Mouse (Mus musculus): ENCODE measurements around the gene Arhgef10l. TPM values are rescaled to one million over a fixed set of nuclear protein-coding genes. Genes with fewer than 3 reads are reported as not detected.

Arhgef10l gene
- polyA plus RNA-seq, 1 experiment, result 0.12 TPM

- H3K4me1 ChIP-seq (ENCODE audit: control insufficient read depth), result no peaks in the 10 kb centered on the region
- no peak for TF ChIP-seq GATA1 (IDR thresholded peaks at IDR 0.05; ENCODE audit: low read length)
- no peak for TF ChIP-seq TAL1 (IDR thresholded peaks at IDR 0.05; ENCODE audit: low read length)
Observed at GRCm38 (mm10) chr4:140641414-140641918, 24.3 kb downstream of the Arhgef10l start.

GRCm38 (mm10) chr4:140640668-140641067 lies 25.1 kb downstream of the Arhgef10l start:
- H3K4me3 ChIP-seq (replicated peaks), result no peak overlapping the region
- TF ChIP-seq TAL1 (IDR thresholded peaks at IDR 0.05; ENCODE audit: low read length), result no peak

More at GRCm38 (mm10) chr4:140641414-140641918, 24.3 kb downstream of the Arhgef10l start:
- H3K36me3 ChIP-seq (ENCODE audit: control insufficient read depth), result no peaks in the 10 kb centered on the region
- peaks cover 4% of the 10 kb centered on the region for H3K9me3 ChIP-seq (ENCODE audit: control insufficient read depth, low read length)
- H3K27me3 ChIP-seq (ENCODE audit: control insufficient read depth), result peaks cover 2% of the 10 kb centered on the region
- no peak overlapping the region for H3K4me3 ChIP-seq (replicated peaks)

GRCm38 (mm10) chr4:140640242-140640523 lies 25.6 kb downstream of the Arhgef10l start:
- Histone ChIP-seq H3K36me3 (ENCODE audit: control insufficient read depth) (no peaks in the 10 kb centered on the region), H3K4me1 (ENCODE audit: control insufficient read depth) (no peaks in the 10 kb centered on the region), H3K4me3 (replicated peaks) (no peak overlapping the region), H3K27me3 (ENCODE audit: control insufficient read depth) (no peaks in the 10 kb centered on the region), H3K9me3 (ENCODE audit: control insufficient read depth, low read length) (peaks cover 4% of the 10 kb centered on the region)
- TF ChIP-seq GATA1 (IDR thresholded peaks at IDR 0.05; ENCODE audit: low read length), result no peak
- TF ChIP-seq TAL1 (IDR thresholded peaks at IDR 0.05; ENCODE audit: low read length), result no peak

More at GRCm38 (mm10) chr4:140640668-140641067, 25.1 kb downstream of the Arhgef10l start:
- peaks cover 4% of the 10 kb centered on the region for H3K9me3 ChIP-seq (ENCODE audit: control insufficient read depth, low read length)
- no peaks in the 10 kb centered on the region for H3K36me3 ChIP-seq (ENCODE audit: control insufficient read depth)
- H3K27me3 ChIP-seq (ENCODE audit: control insufficient read depth), result no peaks in the 10 kb centered on the region
- H3K4me1 ChIP-seq (ENCODE audit: control insufficient read depth), result no peaks in the 10 kb centered on the region

GRCm38 (mm10) chr4:140639431-140640241 lies 26.2 kb downstream of the Arhgef10l start:
- H3K27me3 ChIP-seq (ENCODE audit: control insufficient read depth), result no peaks in the 10 kb centered on the region
- H3K4me1 ChIP-seq (ENCODE audit: control insufficient read depth), result no peaks in the 10 kb centered on the region
- TF ChIP-seq TAL1 (IDR thresholded peaks at IDR 0.05; ENCODE audit: low read length) (no peak), GATA1 (IDR thresholded peaks at IDR 0.05; ENCODE audit: low read length) (no peak)
- peaks cover 4% of the 10 kb centered on the region for H3K9me3 ChIP-seq (ENCODE audit: control insufficient read depth, low read length)
- no peak overlapping the region for H3K4me3 ChIP-seq (replicated peaks)
- no peaks in the 10 kb centered on the region for H3K36me3 ChIP-seq (ENCODE audit: control insufficient read depth)

- Histone ChIP-seq H3K9me3 (ENCODE audit: control insufficient read depth, low read length) (peaks cover 4% of the 10 kb centered on the region), H3K4me3 (replicated peaks) (no peak overlapping the region), H3K4me1 (ENCODE audit: control insufficient read depth) (no peaks in the 10 kb centered on the region), H3K27me3 (ENCODE audit: control insufficient read depth) (no peaks in the 10 kb centered on the region), H3K36me3 (ENCODE audit: control insufficient read depth) (no peaks in the 10 kb centered on the region)
- TF ChIP-seq TAL1 (IDR thresholded peaks at IDR 0.05; ENCODE audit: low read length), result no peak
- no peak for TF ChIP-seq GATA1 (IDR thresholded peaks at IDR 0.05; ENCODE audit: low read length)
Observed at GRCm38 (mm10) chr4:140638591-140638990, 27.2 kb downstream of the Arhgef10l start.

- Histone ChIP-seq H3K36me3 (ENCODE audit: control insufficient read depth) (no peaks in the 10 kb centered on the region), H3K27me3 (ENCODE audit: control insufficient read depth) (no peaks in the 10 kb centered on the region), H3K4me1 (ENCODE audit: control insufficient read depth) (no peaks in the 10 kb centered on the region), H3K9me3 (ENCODE audit: control insufficient read depth, low read length) (peaks cover under 1% of the 10 kb centered on the region; the same call in 1 of the 2 replicates), H3K4me3 (replicated peaks) (no peak overlapping the region)
- TF ChIP-seq TAL1 (IDR thresholded peaks at IDR 0.05; ENCODE audit: low read length), result no peak
- TF ChIP-seq GATA1 (IDR thresholded peaks at IDR 0.05; ENCODE audit: low read length), result no peak
Observed at GRCm38 (mm10) chr4:140637269-140637668, 28.5 kb downstream of the Arhgef10l start.

- no peaks in the 10 kb centered on the region for H3K9me3 ChIP-seq (ENCODE audit: control insufficient read depth, low read length)
- H3K4me3 ChIP-seq (replicated peaks), result no peak overlapping the region
- H3K36me3 ChIP-seq (ENCODE audit: control insufficient read depth), result no peaks in the 10 kb centered on the region
- no peaks in the 10 kb centered on the region for H3K27me3 ChIP-seq (ENCODE audit: control insufficient read depth)
- TF ChIP-seq TAL1 (IDR thresholded peaks at IDR 0.05; ENCODE audit: low read length), result no peak
- TF ChIP-seq GATA1 (IDR thresholded peaks at IDR 0.05; ENCODE audit: low read length), result no peak
- H3K4me1 ChIP-seq (ENCODE audit: control insufficient read depth), result no peaks in the 10 kb centered on the region
Observed at GRCm38 (mm10) chr4:140636312-140636996, 29.4 kb downstream of the Arhgef10l start.

GRCm38 (mm10) chr4:140634861-140635388 lies 30.9 kb downstream of the Arhgef10l start:
- H3K4me3 ChIP-seq (replicated peaks), result no peak overlapping the region
- no peaks in the 10 kb centered on the region for H3K4me1 ChIP-seq (ENCODE audit: control insufficient read depth)
- TF ChIP-seq TAL1 (IDR thresholded peaks at IDR 0.05; ENCODE audit: low read length) (no peak), GATA1 (IDR thresholded peaks at IDR 0.05; ENCODE audit: low read length) (no peak)
- no peaks in the 10 kb centered on the region for H3K9me3 ChIP-seq (ENCODE audit: control insufficient read depth, low read length)
- no peaks in the 10 kb centered on the region for H3K36me3 ChIP-seq (ENCODE audit: control insufficient read depth)
- no peaks in the 10 kb centered on the region for H3K27me3 ChIP-seq (ENCODE audit: control insufficient read depth)

GRCm38 (mm10) chr4:140631276-140631849 lies 34.4 kb downstream of the Arhgef10l start:
- Histone ChIP-seq H3K36me3 (ENCODE audit: control insufficient read depth) (no peaks in the 10 kb centered on the region), H3K27me3 (ENCODE audit: control insufficient read depth) (no peaks in the 10 kb centered on the region)
- TF ChIP-seq TAL1 (IDR thresholded peaks at IDR 0.05; ENCODE audit: low read length) (no peak), GATA1 (IDR thresholded peaks at IDR 0.05; ENCODE audit: low read length) (no peak)

More at GRCm38 (mm10) chr4:140631276-140631849, 34.4 kb downstream of the Arhgef10l start:
- H3K4me3 ChIP-seq (replicated peaks), result no peak overlapping the region
- H3K9me3 ChIP-seq (ENCODE audit: control insufficient read depth, low read length), result no peaks in the 10 kb centered on the region
- no peaks in the 10 kb centered on the region for H3K4me1 ChIP-seq (ENCODE audit: control insufficient read depth)

All from erythroblast, embryonic 14.5 days (primary cell).